Mouse (Mus musculus) heart, embryonic 14.5 days (tissue): ENCODE results near the gene Calr4. TPM values are rescaled to one million over a fixed set of nuclear protein-coding genes. Genes with fewer than 3 reads are reported as not detected.

Experiments used
- ATAC-seq: fragments of 200-750 bp; cut with Nextera tagmentation; 2 replicates; pipeline ENCODE4 v1.8.0; 2017; ENCODE audit warnings: low read depth, moderate TSS enrichment; ENCODE audit not compliant: insufficient number of reproducible peaks, insufficient read depth, low FRiP score
- H3K27ac ChIP-seq, 2 experiments: fragments of 200-500 bp in 1 of 2; fragments of 300-500 bp in 1 of 2; sonication (generic) in 1 of 2; replicated peaks in 1 of 2; 2 replicates each; pipeline ENCODE4 v1.5.1; 2012 to 2014; ENCODE audit warnings: low read depth in 2 of 2, low read length in 2 of 2, control low read depth in 1 of 2, mild to moderate bottlenecking in 1 of 2, mixed read lengths in 1 of 2; ENCODE audit not compliant: control insufficient read depth in 1 of 2, insufficient read depth in 1 of 2
- H3K27me3 ChIP-seq: fragments of 300-500 bp; sonication (generic); 2 replicates; pipeline ENCODE4 v1.6.1; 2014; ENCODE audit warnings: mild to moderate bottlenecking, low read length, control low read depth; ENCODE audit not compliant: control insufficient read depth, insufficient read depth
- H3K36me3 ChIP-seq: fragments of 300-500 bp; sonication (generic); 2 replicates; pipeline ENCODE4 v1.6.1; 2014; ENCODE audit warnings: mild to moderate bottlenecking, control low read depth, low read length, mixed read lengths; ENCODE audit not compliant: control insufficient read depth, insufficient read depth
- H3K4me1 ChIP-seq, 2 experiments: fragments of 200-500 bp in 1 of 2; fragments of 300-500 bp in 1 of 2; sonication (generic) in 1 of 2; 2 replicates each; pipeline ENCODE4 v1.6.1; 2012 to 2014; ENCODE audit warnings: low read length in 2 of 2, control low read depth in 1 of 2, mixed read lengths in 1 of 2; ENCODE audit not compliant: control insufficient read depth in 2 of 2, insufficient read depth in 2 of 2
- H3K4me2 ChIP-seq: fragments of 300-500 bp; sonication (generic); 2 replicates; pipeline ENCODE4 v1.6.1; 2014; ENCODE audit warnings: mild to moderate bottlenecking, low read length
- H3K4me3 ChIP-seq, 2 experiments: fragments of 200-500 bp in 1 of 2; fragments of 300-500 bp in 1 of 2; sonication (generic) in 1 of 2; 2 replicates each; pipeline ENCODE4 v1.5.1; 2012 to 2014; ENCODE audit warnings: low read length in 2 of 2, mild to moderate bottlenecking in 2 of 2, control low read depth in 1 of 2, low read depth in 1 of 2, moderate library complexity in 1 of 2; ENCODE audit not compliant: control insufficient read depth in 1 of 2, insufficient read depth in 1 of 2
- H3K9ac ChIP-seq: fragments of 300-500 bp; sonication (generic); 2 replicates; pipeline ENCODE4 v1.6.1; 2014; ENCODE audit warnings: mild to moderate bottlenecking, low read length
- H3K9me3 ChIP-seq: fragments of 300-500 bp; sonication (generic); 2 replicates; pipeline ENCODE4 v1.6.1; 2016; ENCODE audit warnings: low read length, control low read depth; ENCODE audit not compliant: control insufficient read depth
- WGBS: fragments of 180-500 bp; shearing (Covaris S2); extraction: QIAGEN DNeasy Blood & Tissue Kit; methylation state at CpG from one replicate; pipeline ENCODE4 v1.1.7; 2014; 5-methylcytosine and 5-hydroxymethylcytosine counted together
- polyA plus RNA-seq: library from polyadenylated mRNA; unstranded; fragments of >200 nt; fragmentation: Nextera tagmentation; extraction: Ambion mirVana; gene quantifications from 2 replicates; pipeline ENCODE4 v1.2.1, GENCODE M21; 2014

The Calr4 gene
- polyA plus RNA-seq, 1 experiment from 2014 or later: 0.20 TPM

DNA sequence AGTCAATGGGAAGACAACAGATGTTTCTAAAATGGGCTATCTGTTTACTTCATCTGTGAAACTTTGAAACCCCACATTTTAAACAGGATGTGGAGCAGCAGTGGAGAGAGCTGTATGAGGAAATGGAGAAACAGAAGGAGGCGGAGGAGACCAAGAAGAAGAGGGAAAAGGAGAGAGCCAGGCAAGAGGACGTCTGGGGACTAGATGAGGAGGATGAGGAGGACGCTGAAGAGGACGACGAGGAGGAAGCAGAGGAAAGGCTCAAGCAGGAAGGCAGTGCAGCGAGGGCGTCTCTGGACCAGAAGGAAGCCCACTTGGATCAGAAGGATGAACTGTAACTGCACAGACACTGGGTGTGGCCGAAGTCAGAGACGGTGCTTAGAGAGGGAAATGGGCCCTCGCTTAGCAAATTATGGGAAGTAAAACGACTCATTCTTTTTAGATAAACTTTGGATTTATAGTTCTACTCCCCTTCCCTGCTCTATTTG, 19.4 kb downstream of the Calr4 start:
- Histone ChIP-seq H3K4me3 (no peak overlapping the region), H3K4me2 (no peak overlapping the region; the same call in 1 of the 2 replicates), H3K9ac (no peak overlapping the region), H3K27ac (peak overlapping the region in 1 of 2 experiments; percentile 10; a peak in 3 of 4 replicates), H3K9me3 (no peaks in the 10 kb centered on the region), H3K36me3 (no peaks in the 10 kb centered on the region), H3K27me3 (no peaks in the 10 kb centered on the region), H3K4me1 (peaks cover 5 to 7% of the 10 kb centered on the region in 2 experiments)
- ATAC-seq: no peak
- 49% methylated on average over 11 of the region's 11 CpGs for WGBS

DNA sequence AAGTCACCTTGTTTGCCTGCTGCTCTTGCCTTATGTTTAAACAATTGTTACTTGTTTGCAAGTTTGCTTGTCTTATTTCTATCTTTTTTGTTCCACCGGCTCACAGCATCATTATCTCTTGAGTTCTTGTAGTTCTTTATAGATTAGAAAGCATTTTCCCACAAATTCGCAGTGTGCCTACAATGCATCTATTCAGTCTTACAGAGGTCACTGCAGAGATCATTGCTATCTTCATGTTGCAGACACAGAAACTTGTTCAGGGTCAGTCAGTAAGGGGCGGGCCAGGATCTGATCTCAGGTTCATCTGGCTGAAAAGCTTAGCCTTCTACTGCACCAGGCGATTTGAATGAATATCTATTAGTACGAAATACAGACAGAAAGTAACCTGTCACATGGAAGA, 20.2 kb downstream of the Calr4 start:
- no peak for ATAC-seq
- no peaks in the 10 kb centered on the region for H3K36me3 ChIP-seq
- H3K27ac ChIP-seq: 0 out of 4 replicates have a peak overlapping the region, but pooled peaks of 1 of the 2 experiments have one; percentile 20
- H3K4me2 ChIP-seq: no peak overlapping the region
- 55% methylated on average over 5 of the region's 5 CpGs for WGBS
- H3K9ac ChIP-seq: no peak overlapping the region
- H3K4me1 ChIP-seq: peaks cover 5 to 7% of the 10 kb centered on the region in 2 experiments
- no peaks in the 10 kb centered on the region for H3K27me3 ChIP-seq
- no peak overlapping the region for H3K4me3 ChIP-seq
- no peaks in the 10 kb centered on the region for H3K9me3 ChIP-seq

GRCm38 (mm10) chr4:109255321-109255720, 21.0 kb downstream of the Calr4 start:
- no peak overlapping the region; a peak in 1 of 4 replicates for H3K27ac ChIP-seq
- H3K9me3 ChIP-seq: no peaks in the 10 kb centered on the region
- no peak overlapping the region for H3K4me2 ChIP-seq
- peaks cover 5 to 7% of the 10 kb centered on the region in 2 experiments for H3K4me1 ChIP-seq
- no peak overlapping the region for H3K9ac ChIP-seq
- no peaks in the 10 kb centered on the region for H3K27me3 ChIP-seq
- no peak overlapping the region for H3K4me3 ChIP-seq
- 51% methylated on average over 2 of the region's 2 CpGs for WGBS
- no peaks in the 10 kb centered on the region for H3K36me3 ChIP-seq
- ATAC-seq: no peak

GRCm38 (mm10) chr4:109255727-109256417, 21.6 kb downstream of the Calr4 start:
- no peaks in the 10 kb centered on the region for H3K9me3 ChIP-seq
- H3K27me3 ChIP-seq: no peaks in the 10 kb centered on the region
- H3K4me2 ChIP-seq: no peak overlapping the region
- WGBS: 77% methylated on average over 11 of the region's 11 CpGs
- H3K27ac ChIP-seq: no peak overlapping the region
- peaks cover 5 to 7% of the 10 kb centered on the region in 2 experiments for H3K4me1 ChIP-seq
- ATAC-seq: no peak
- no peak overlapping the region for H3K9ac ChIP-seq
- no peak overlapping the region for H3K4me3 ChIP-seq
- no peaks in the 10 kb centered on the region for H3K36me3 ChIP-seq

DNA sequence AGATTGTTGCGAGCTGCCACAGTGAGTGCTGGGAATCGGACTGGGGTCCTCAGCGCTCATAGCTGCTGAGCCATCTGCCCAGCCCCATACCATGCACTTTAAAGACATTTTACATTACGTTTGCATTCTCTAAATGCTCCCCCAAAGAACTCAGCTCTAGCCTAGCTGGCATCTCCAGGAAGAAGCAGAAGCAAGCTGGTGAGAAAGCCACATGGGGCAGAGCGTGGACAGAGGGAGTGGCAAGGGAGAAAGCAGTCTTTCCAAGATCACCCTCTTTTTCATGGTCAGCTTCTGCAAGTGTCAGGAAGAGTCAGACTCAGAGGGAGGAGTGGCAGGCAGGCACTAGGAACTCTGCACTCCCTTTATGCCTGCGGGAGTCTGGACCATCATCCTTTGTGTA, 22.5 kb downstream of the Calr4 start:
- H3K4me1 ChIP-seq: peaks cover 3 to 6% of the 10 kb centered on the region in 2 experiments
- no peaks in the 10 kb centered on the region for H3K27me3 ChIP-seq
- WGBS: 83% methylated on average over 6 of the region's 6 CpGs
- H3K4me2 ChIP-seq: no peak overlapping the region
- no peak overlapping the region for H3K27ac ChIP-seq
- H3K36me3 ChIP-seq: no peaks in the 10 kb centered on the region
- H3K9ac ChIP-seq: no peak overlapping the region
- no peak overlapping the region for H3K4me3 ChIP-seq
- no peaks in the 10 kb centered on the region for H3K9me3 ChIP-seq
- no peak for ATAC-seq

DNA sequence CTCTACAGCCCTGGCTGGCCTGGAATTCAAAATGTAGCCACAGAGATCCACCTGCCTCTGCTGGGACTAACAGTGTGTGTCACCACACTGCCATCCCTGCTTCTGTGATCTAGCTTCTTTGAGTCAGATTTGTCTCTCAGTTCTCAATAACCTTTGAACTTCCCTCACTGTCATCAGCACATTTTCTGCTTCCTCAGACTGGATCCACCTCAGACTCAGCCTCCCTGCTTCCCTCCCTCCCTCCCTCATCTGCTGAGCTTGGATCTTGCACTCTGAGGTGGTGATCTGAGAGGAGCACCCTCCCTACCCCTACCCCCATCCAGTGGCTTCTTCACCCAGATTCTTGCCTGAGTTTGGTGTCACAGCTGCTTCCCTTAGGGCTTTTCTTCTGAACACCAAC, 23.4 kb downstream of the Calr4 start:
- no peak overlapping the region for H3K9ac ChIP-seq
- no peak for ATAC-seq

DNA sequence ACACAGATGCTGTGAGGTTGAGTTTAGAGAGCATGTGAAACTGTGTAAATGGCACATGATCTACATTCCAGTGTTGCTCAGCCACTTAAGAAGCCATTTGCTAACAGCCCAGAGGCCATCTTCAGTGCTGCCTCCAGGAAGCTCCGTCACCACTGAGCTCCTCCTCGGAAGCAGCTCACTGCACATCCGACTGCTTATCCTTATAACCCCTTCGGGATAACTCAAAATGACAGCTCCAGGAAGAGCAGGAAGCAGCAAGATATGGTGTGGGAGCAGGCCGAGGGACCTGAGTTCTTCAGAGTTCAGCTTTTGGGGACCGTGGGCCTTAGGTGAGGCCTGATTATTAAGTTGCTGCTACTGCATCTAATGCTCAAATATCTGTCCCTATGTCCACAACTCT, 27.8 kb downstream of the Calr4 start:
- Histone ChIP-seq H3K9me3 (no peaks in the 10 kb centered on the region), H3K4me1 (peaks cover 0 to 2% of the 10 kb centered on the region in 2 experiments; a peak in 1 of 4 replicates), H3K27ac (no peak overlapping the region), H3K4me2 (no peak overlapping the region), H3K36me3 (no peaks in the 10 kb centered on the region), H3K4me3 (no peak overlapping the region), H3K27me3 (no peaks in the 10 kb centered on the region), H3K9ac (no peak overlapping the region)
- ATAC-seq: no peak
- 65% methylated on average over 6 of the region's 6 CpGs for WGBS

More for the DNA sequence above, 23.4 kb downstream of the Calr4 start:
- peaks cover 3 to 4% of the 10 kb centered on the region in 2 experiments; a peak in 3 of 4 replicates for H3K4me1 ChIP-seq
- no peaks in the 10 kb centered on the region for H3K9me3 ChIP-seq
- H3K27me3 ChIP-seq: no peaks in the 10 kb centered on the region
- H3K27ac ChIP-seq: no peak overlapping the region
- no peak overlapping the region for H3K4me3 ChIP-seq
- H3K36me3 ChIP-seq: no peaks in the 10 kb centered on the region
- H3K4me2 ChIP-seq: no peak overlapping the region
